Mouse (Mus musculus) granulocyte monocyte progenitor cell, adult 5-6 weeks (primary cell): Measurements from ENCODE around the gene Klra6. TPM values are rescaled to one million over a fixed set of nuclear protein-coding genes. Genes with fewer than 3 reads are reported as not detected.
"Not testable (repeated sequence)": the region's sequence is repeated elsewhere in the genome, so short reads cannot be mapped to it uniquely, and the experiment has no call there.

Source experiments
- ATAC-seq: replicated peaks from 2 replicates; pipeline ENCODE4 v1.8.0; 2016; ENCODE audit warnings: mild to moderate bottlenecking, moderate TSS enrichment, inconsistent platforms; ENCODE audit not compliant: poor library complexity, severe bottlenecking
- total RNA-seq, 2 experiments: library from RNA; stranded (forward) in 1 of 2; stranded (reverse) in 1 of 2; fragments of 200-712, 200-1000 nt in 1 of 2; fragments of >200 nt in 1 of 2; fragmentation: Nextera tagmentation in 1 of 2; gene quantifications; 2 replicates each; pipeline ENCODE4 v1.2.3; 2014 to 2017

The Klra6 gene
- not detected in 2 replicates for total RNA-seq (2014; fragmentation: Nextera tagmentation)
- total RNA-seq (2017) = not detected in 2 replicates

GRCm38 (mm10) chr6:130026854-130027253, at the start of gene Klra6:
Klra6 (minus strand) TSS chr6:130026954.
- no peak for ATAC-seq

- ATAC-seq = not testable (repeated sequence)
These were observed 40.4 kb upstream of the Klra6 start, which contains the start of gene Klra4 for GRCm38 (mm10) chr6:130067171-130067570. Klra4 (minus strand) TSS chr6:130067271.

GRCm38 (mm10) chr6:130065196-130065595, 38.4 kb upstream of the Klra6 start:
- no peak for ATAC-seq

GRCm38 (mm10) chr6:130035146-130035545, 8.4 kb upstream of the Klra6 start:
- ATAC-seq = not testable (repeated sequence)

- peak; percentile 46; the same call in 1 of the 2 replicates for ATAC-seq
These were observed 4.8 kb upstream of the Klra6 start for GRCm38 (mm10) chr6:130031493-130032089.

Other genes starting within 250 kb of the Klra6 start
- gene Gm156, start 242.7 kb downstream of the Klra6 start, total RNA-seq (2014; fragmentation: Nextera tagmentation) = not detected in 2 replicates
- gene Gm156, start 242.7 kb downstream of the Klra6 start, total RNA-seq (2017) = not detected in 2 replicates
- not detected in 2 replicates for gene Gm17631, start 164.3 kb downstream of the Klra6 start, total RNA-seq (2014; fragmentation: Nextera tagmentation)
- not detected in 2 replicates for gene Gm17631, start 164.3 kb downstream of the Klra6 start, total RNA-seq (2017)
- not detected in 2 replicates for gene Klra17, start 150.3 kb downstream of the Klra6 start, total RNA-seq (2014; fragmentation: Nextera tagmentation)
- gene Klra17, start 150.3 kb downstream of the Klra6 start, total RNA-seq (2017) = not detected in 2 replicates
- not detected in 2 replicates for gene Klra5, start 109.3 kb downstream of the Klra6 start, total RNA-seq (2014; fragmentation: Nextera tagmentation)
- not detected in 2 replicates for gene Klra5, start 109.3 kb downstream of the Klra6 start, total RNA-seq (2017)
- not detected in 2 replicates for gene Klra4, start 40.3 kb upstream of the Klra6 start, total RNA-seq (2014; fragmentation: Nextera tagmentation)
- gene Klra4, start 40.3 kb upstream of the Klra6 start, total RNA-seq (2017) = not detected in 2 replicates
- not detected in 2 replicates for gene Klra8, start 102.9 kb upstream of the Klra6 start, total RNA-seq (2014; fragmentation: Nextera tagmentation)
- gene Klra8, start 102.9 kb upstream of the Klra6 start, total RNA-seq (2017) = not detected in 2 replicates
- not detected in 2 replicates for gene Klra9, start 166.2 kb upstream of the Klra6 start, total RNA-seq (2014; fragmentation: Nextera tagmentation)
- not detected in 2 replicates for gene Klra9, start 166.2 kb upstream of the Klra6 start, total RNA-seq (2017)
- not detected in 2 replicates for gene Klra7, start 206.4 kb upstream of the Klra6 start, total RNA-seq (2014; fragmentation: Nextera tagmentation)
- gene Klra7, start 206.4 kb upstream of the Klra6 start, total RNA-seq (2017) = 0.52 TPM in 1 of 2 replicates, not detected in the other